Mouse (Mus musculus): ENCODE results near the gene Polr3e.
"Not testable (repeated sequence)": the region's sequence is repeated elsewhere in the genome, so short reads cannot be mapped to it uniquely, and the experiment has no call there.

Gene Polr3e

DNA sequence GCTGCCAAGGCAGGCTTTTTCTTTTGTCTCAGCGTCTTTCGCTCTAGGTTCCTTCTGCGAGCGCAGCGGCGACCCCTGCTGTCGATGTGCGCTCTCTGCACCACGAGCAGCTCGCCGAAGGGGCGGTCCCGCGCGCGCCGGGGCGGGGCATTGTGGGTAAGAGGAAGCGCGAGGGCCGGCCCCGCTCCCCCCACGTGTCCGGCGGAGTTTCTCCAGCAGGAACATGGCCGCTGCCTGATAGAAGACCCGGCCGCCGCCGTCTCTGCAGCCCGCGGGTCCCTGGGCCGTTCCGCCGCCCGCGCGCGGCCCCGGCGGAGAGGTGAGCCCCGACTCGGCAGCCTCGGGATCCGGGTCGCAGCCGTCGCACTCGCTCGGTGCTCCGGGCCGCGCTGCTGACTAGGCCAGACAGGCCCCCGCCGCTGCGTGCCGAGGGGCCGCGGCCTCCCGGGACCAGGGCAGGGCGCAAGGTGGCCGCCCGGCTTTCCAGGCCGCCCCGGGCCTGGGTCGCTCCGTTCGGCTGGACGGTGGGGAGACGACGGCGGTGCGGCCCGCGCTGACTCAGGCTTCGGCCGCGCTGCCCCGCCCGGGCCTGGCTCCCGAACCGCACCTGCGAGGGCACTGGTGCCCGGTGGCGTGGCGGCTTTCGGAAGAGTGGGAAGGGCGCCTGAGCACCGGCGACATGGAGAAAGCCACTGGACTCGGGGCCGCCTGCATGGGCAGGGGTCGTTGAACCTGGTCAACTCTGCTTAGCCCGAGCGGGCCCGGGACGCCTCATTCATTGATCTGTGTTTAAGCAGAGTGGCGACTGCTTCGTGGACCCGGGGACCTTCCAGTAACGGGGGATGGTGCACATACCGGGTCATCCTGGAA, at the start of gene Polr3e:
TSS of gene Polr3e (plus strand) at position 153 of the 870 bp plus-strand sequence.
- DNase-seq (ENCODE audit: low spot score in 2 of 2), result peak; percentile 99

DNA sequence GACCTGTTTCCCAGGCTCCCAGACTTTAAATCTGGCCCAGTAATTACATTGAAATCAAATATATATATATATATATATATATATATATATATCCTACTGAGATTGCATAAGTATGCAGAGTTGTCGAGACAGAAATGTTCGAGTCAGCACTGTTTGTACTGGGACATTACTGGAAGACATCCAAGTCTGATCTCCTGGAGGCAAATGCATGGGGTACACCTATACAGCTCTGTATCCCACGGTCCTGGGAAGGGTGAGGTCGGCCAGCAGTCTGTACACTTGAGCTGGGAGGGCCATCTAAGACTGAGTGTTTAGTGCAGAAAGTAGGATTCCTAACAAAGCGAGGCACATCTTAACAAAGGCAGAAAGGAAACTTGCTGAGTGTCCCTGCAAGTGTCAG, 47.7 kb upstream of the Polr3e start:
- DNase-seq (ENCODE audit: low spot score in 2 of 2), result no peak

DNA sequence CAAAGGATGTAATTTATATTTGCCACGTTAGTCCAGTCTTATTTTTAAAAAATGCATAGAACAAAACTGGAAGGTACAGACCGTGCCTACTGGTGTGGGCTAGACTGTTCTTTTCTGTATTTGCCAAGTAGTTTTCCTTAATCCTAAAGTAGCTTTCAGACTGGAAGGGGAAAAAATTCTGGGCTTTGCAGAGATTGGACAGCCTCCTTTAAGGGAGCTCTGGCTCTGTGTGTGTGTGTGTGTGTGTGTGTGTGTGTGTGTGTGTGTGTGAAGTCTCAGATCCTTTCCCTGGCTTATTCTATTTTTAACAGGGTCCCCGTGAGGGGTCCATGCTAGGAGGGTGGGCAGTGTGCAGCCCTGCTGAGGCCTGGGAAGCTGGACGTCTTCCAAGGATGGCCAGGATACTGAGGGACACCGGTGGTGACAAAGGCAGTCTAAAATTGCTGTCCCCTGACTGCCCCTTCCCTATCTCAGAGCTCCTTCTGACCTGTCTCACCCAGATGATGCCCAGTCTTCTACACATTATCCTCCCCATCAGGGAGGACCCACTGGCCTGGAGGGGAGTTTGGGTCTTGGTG, 47.0 kb upstream of the Polr3e start:
- no peak for DNase-seq (ENCODE audit: low spot score in 2 of 2)

DNA sequence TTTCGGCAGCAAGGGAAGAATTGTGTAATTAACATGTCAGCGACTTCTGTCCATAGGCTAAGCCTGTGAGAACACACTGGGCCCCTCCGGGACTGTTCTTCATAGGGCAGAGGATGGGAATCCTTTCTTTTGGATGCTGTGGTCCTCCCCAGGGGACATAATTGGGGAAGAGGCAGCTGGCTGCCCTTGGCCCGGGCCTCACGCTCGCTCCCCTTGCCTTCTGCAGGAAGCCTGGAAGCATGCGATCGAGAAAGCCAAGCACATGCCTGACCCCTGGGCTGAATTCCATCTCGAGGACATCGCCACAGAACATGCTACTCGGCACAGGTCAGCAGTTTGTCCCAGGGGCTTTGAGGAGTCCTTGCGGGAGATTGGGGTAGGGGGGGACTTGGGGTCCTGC, 44.5 kb upstream of the Polr3e start:
- no peak for DNase-seq (ENCODE audit: low spot score in 2 of 2)

DNA sequence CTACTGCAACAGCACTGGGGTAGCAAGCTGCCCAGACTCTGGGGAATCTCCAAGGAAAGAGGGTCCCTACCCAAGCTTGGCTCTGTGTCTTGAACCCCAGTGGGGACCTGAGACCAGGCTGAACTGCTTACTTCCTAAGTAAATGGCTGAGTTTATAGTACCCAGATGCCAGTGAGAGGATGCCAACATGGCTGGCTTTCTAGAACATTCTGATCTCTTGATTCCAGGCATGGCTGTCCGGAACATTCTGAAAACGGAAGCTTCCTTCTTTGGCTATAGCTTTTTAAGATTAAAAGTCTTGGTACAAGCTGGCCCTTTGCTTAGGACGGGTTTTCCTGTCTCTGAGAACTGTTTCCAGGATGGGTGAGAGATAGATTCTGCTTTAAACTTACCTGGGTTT, 43.5 kb upstream of the Polr3e start:
- no peak for DNase-seq (ENCODE audit: low spot score in 2 of 2)

DNA sequence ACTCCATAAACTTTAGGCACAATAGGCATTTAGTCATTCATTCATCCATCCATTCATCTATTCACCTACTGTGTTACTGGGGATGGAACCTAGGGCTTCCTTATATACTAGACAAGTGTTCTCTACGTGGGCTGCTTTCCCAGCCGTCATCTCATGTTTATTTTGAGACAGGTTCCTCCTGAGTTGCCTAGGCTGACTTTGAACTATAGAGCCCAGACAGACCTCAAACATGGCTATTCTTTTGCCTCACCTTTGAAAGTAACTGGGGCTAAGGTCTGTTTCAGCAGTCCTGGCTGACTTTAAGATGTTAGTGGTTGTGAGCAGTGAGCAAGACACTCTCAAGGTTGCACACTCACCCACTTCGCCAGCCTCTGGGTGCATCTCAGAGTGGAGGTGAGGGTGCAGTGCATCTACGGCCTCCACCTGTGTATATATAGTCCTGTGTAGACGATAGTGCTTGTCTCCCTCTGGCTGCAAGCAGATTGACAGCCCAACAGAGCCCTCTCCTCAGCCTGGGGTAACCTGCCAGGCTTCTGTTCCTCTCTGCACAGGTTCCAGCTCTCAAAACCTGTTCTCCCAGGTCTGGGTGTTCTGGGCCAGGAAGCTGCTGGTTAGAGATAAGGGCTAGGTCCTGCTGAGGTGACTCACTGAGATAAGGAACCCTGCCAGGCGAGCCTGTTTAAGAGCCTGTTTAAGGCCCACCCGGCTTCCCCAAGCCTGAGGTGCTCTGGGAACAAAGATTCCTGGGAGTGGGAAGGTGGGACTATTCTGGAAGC, 42.6 kb upstream of the Polr3e start:
- no peak for DNase-seq (ENCODE audit: low spot score in 2 of 2)

DNA sequence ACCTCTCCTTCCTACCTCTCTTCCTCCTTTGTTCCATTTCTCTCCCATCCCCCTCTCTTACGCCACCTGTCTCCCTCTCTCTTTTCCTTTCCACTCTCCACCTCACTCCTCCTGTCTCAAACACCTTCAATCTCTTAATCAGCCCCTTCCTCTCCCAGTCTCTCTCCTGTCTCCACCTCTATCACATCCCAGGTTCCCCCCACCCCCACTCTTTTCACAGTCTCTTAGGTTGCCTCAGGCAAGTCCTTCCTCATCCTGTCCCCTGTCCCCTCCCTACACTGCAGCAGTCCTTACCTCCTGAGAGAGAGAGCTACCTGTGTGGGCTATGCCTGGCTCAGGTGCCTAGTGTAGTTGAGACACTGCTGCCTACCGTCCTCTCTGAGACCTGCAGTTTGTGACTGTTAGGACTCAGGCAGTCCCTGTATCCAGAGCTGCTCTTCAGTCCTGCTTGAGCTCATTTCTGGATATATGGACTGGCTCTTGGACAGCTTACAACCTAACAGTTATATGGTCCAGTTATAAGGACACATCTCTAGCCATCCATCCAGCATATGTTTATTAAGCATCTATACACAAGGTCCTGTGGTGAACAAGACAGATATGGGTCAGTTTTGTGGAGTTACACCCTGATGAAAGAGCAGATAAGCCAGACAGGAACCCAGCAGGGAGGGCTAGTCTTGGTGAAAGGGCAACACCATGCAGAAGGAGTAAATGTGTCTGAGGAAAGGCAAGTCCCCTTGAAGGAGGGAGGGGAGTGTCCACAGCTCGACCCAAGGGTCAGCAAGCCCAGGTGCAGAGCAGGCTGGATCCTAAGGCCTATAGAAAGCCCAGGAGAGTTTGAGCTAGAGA, 41.8 kb upstream of the Polr3e start:
- DNase-seq (ENCODE audit: low spot score in 2 of 2), result no peak

DNA sequence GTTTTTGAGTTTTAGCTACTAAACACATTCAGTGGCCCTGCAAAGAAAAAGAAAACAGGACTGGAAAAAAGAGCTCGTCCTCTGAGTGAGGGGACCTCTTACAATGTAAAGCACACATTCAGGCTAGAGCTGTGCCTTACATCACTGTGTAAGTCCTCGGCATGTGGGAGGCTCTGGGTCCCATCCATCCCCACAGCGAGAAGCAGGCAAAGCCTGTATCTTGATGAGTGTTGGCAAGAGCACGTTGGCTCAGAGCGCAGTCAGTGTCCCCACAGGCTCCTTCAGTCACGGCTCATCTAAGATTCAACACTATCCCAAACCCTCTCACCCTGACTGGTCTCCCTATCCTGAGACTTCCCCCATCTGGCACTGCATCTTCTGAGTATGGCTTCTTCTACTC, 39.3 kb upstream of the Polr3e start:
- no peak for DNase-seq (ENCODE audit: low spot score in 2 of 2)

DNA sequence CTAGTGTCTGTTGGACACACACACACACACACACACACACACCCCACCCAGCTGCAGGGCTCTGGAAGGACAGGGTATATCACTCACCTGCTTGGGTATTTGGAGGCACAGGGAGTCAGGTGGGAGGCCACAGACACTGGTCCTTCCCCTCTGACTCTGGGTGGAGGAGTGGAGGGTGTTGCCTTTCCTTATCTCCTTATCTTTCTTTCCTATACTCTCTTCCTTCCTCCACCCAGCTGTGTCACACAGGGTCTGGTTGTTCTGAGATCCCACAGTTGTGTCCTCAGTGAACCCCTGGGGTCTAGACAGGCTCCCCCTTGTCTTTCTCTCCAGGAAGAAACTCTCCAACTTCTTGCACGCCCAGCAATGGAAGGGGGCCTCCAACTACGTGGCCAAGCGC, 37.6 kb upstream of the Polr3e start:
- DNase-seq (ENCODE audit: low spot score in 2 of 2), result no peak

DNA sequence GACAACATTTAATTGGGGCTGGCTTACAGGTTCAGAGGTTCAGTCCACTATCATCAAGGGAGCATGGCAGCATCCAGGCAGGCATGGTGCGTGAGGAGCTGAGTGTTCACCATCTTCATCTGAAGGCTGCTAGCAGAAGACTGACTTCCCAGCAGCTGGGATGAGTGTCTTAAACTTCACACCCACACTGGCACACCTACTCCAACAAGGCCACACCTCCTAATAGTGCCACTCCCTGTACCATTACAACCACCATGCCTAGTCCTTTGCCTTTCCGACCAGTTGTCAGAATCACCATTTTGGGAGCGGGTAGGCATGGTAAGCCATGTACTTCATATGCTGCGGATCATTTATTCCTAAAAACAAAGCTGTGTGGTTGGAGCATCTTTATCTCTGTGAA, 36.8 kb upstream of the Polr3e start:
- DNase-seq (ENCODE audit: low spot score in 2 of 2), result no peak

DNA sequence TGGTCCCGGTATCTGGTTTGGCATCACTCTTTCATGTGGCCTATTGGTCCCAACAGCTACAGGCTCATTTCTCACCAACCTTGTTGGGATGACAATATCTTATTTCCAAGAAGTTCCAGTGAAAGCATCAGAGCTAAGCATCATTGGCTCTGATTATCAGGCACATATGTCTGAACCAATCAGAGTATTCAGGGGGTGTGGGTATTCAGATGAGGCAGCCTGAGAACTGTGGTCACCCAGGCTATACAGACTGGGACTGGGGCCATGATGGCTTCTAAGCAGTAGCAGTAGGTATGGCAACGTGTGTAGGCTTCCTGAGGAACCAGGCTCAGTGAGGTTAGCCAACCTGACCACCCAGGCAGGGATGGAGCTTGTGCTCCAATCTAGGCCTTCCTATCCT, 36.1 kb upstream of the Polr3e start:
- no peak for DNase-seq (ENCODE audit: low spot score in 2 of 2)

DNA sequence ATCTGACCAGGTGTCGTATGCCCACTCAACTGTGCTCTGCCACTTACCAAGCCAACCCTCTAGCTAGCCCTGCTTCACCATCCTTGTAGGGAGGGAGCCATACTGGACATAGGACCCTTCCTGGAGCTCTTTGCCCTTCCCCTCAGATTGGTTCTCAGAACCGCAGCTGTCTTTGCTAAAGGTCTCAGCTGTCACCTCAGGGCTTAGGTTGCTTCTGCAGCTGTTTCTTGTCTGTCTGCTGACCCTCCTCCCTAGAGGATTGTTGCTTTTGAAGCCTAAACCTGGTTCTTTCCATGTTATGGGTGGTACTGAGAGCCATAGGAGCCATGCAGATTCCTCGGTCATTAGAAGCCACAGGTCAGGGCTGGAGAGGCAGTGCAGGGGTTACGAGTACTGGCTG, 34.9 kb upstream of the Polr3e start:
- DNase-seq (ENCODE audit: low spot score in 2 of 2), result no peak

DNA sequence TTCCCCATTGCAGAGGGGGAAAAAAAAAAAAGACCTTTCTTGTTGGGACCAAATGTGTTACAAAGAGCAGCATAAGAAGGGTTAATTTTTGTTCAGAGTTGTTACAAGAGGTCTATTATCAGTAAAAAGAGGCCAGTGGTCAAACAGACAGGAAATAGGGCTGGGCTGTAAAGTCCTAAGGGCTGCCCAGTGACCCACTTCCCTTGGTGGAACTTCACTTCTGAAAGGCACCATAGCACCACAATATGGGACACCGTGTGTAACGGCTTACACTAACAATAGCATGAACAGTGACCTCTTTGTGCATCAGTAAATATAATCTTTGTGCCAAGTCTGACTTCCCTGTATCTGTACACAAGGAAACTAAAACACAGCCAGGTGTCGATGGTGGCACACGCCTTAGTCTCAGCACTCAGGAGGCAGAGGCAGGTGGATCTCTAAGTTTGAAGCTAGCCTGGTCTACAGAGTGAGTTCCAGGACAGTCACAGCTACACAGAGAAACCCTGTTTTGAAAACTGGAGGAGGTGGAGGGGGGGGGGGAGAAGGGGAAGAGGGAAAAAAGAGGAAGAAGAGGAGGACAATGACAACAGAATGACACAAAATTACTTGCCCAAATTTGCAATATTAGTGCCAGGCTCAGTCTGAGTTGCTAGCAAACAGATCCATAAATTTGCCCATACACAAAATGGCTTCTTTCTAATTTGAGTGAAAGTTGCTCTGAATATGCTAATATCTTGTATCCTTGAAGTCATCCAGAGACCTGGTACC, 33.8 kb upstream of the Polr3e start:
- no peak for DNase-seq (ENCODE audit: low spot score in 2 of 2)

DNA sequence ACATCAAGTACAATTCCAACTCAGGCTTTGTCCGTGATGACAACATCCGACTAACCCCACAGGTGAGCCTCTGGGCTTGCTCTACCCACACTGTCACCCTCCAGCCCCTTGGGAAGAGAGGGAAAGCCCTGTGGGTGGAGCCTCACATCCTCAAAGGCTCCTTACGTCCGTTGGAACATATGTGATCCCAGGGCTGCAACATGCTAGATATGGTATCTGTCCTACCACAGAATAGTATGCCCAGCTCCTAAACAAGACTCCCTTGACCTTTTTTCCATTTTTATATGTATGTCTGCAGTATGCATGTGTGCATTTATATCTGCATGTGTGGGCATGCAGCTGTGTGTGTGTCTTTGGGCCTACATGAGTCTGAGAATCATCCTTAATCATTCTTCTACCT, 32.8 kb upstream of the Polr3e start:
- DNase-seq (ENCODE audit: low spot score in 2 of 2), result no peak

DNA sequence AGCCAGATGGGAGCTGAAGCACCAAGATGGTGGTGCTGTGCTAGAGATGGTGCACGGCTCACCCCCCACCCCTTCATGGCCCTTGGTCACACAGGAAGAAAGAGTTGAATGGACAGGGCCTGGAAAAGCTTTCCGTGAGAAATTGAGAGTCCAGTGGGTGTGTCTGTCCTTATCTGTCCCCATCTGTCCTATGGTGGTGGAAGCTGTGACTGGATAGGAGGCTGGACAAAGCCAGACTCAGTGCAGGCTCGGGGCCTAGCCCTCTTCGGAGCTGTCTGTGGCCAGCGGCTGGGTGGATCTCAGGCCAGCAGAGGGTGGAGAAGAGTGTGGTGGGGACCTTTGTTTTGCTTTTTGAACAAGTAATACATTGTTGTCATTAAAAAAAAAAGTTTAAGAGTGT, 24.4 kb upstream of the Polr3e start:
- no peak for DNase-seq (ENCODE audit: low spot score in 2 of 2)

DNA sequence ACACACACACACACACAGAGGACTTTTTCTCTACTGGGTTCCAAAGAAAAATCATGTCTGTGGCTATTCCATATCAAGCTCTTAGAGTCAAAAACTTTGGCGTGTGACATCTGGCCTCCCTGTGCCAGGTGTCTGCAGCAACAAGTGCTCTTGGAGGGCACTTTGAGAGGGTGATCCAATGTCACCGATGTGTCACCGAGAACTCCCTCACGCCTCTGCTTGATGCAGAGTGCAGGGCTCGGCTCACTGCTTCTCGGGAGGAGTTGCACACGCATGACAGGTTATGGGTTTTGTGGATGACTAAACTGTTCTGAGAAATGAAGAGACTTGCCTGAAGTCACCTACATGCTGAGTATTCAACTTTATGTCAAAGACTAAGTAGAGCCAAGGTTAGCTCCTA, 20.5 kb upstream of the Polr3e start:
- no peak for DNase-seq (ENCODE audit: low spot score in 2 of 2)

DNA sequence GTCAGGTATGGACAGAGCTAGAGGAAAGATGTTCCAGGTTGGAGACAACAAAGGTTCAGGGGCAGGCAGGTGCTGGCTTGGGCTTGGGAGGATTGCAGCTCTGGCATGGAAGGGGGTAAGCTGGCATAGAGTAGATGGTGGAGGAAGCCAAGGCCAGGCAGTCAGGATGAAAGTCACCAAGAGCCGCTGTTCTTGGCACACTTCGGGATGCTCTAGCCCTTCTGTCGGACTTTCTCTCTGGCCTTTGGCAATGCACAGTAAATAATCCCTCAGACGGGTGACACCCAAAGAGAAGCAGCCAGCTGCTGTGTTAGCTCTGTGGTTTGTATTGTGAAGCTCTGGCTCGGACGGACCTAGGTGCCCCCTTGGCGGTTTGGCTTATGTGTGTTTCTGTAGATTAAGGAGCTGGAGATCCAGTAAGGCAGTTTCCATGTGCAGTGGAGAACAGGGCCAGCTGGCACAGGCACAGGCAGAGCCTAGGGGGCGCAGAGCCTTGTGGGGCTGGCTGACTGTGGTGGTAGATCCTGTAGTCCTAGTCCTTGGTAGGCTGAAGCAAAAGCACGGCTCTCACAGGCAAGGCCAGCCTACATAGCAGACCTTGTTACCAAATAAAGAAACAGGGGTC, 19.7 kb upstream of the Polr3e start:
- DNase-seq (ENCODE audit: low spot score in 2 of 2), result no peak

DNA sequence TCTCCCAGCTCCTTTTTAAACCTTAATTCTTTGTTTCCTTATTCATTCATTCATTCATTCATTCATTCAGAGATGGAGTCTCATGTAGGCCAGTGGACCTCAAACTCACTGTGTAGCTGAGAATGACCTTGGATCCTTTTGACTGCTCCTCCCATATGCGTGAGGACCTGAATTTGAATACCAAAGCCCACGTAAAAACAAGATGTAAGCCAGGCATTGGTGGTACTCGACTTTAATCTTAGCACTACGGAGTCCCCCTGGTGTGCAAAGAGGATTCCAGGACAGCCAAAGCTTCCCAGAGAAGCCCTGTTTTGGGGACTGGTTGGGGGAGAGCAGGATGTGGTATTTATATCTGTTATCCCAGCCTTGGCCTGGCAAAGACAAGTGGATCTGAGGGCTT, 17.4 kb upstream of the Polr3e start:
- DNase-seq (ENCODE audit: low spot score in 2 of 2), result no peak

DNA sequence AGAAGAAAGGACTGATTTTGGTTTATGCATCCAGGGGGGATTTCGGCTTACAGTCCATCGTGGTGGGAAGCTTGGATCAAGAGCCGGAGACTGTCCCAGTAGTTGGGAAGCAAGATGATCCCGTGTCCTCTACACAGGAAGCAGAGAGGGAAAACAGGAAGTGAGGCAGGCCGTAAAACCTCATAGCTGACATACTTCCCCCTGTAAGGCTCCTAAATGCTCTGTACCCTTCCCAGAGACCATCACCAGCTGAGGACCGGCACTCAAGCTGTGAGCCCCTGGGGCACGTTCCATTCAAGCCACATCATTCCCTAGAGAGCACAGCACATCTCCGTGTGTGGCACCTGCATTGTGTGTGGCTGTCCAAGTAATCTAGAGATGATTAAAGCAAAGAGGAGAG, 15.8 kb upstream of the Polr3e start:
- DNase-seq (ENCODE audit: low spot score in 2 of 2), result no peak

DNA sequence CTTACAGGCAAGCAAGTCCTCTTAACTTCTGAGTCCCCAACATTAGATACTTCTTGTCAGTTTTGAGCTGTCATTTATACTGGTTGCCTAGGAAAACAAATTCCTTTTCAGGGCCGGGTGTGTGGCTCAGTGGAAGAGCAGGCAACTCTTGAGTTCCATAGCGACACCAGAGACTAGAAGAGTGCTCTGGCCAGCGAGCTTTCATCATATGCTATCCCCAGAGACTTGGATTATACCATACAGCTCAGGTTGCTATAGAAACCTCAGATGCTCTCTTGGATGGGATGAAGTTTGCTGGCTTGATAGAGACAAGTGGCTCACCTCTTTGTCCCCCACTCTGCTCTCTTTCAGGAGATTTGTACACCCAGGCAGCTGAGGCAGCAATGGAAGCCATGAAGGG, 14.6 kb upstream of the Polr3e start:
- DNase-seq (ENCODE audit: low spot score in 2 of 2), result no peak

DNA sequence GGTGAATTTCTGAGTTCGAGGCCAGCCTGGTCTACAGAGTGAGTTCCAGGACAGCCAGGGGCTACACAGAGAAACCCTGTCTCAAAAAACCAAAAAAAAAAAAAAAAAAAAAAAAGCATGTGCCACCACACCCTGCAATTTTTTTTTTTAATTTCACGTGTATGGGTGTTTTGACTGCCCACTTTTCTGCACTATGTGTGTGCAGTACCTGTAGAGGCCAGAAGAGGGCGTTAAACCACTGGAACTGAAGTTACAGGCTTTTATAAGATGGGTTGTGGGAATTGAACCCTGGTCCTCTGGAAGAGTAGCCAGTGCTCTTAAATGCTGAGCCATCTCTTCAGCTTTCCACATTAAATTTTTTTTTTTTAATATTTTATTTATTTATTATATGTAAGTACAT, 7.4 kb upstream of the Polr3e start:
- not testable (repeated sequence) for DNase-seq (ENCODE audit: low spot score in 2 of 2)
